ENCODE assay signal across 8 mouse cellular contexts in genomic region chr5:135188214-135188554, GRCm38 (mm10). TPM values are rescaled to one million over a fixed set of nuclear protein-coding genes. Genes with fewer than 3 reads are reported as not detected.
DNase-seq lines count a peak whose midpoint lies in the region; ATAC-seq and TF ChIP-seq lines count a peak whose summit lies in the region.

No protein-coding gene starts in this region.

- H3K36me3 ChIP-seq in embryonic facial prominence, embryonic 11.5 days (replicated peaks; ENCODE audit: control insufficient read depth, insufficient read depth, low read depth, low read length), result peaks cover 3% of the 10 kb centered on the region; the same call in 1 of the 2 replicates
- H3K36me3 ChIP-seq in intestine, embryonic 15.5 days, result no peaks in the 10 kb centered on the region
- H3K36me3 ChIP-seq in neural tube, embryonic 13.5 days, result peaks cover 17% of the 10 kb centered on the region

- H3K4me2 ChIP-seq in embryonic facial prominence, embryonic 11.5 days (ENCODE audit: low read depth, low read length), result peak overlapping the region; percentile 58
- peak overlapping the region; percentile 58 for H3K4me2 ChIP-seq in intestine, embryonic 15.5 days (replicated peaks)
- H3K4me2 ChIP-seq in neural tube, embryonic 13.5 days, result peak overlapping the region; percentile 92

- peak overlapping the region; percentile 100 for H3K9ac ChIP-seq in embryonic facial prominence, embryonic 11.5 days (replicated peaks; ENCODE audit: low read length)
- peak overlapping the region; percentile 99 for H3K9ac ChIP-seq in intestine, embryonic 15.5 days
- H3K9ac ChIP-seq in neural tube, embryonic 13.5 days, result peak overlapping the region; percentile 95

- no peak for TF ChIP-seq POLR2A in lung, adult 2 months (IDR thresholded peaks at IDR 0.05; ENCODE audit: borderline replicate concordance, extremely low read depth, low read depth, low read length)

- TF ChIP-seq CTCF in lung, adult 2 months (IDR thresholded peaks at IDR 0.05; ENCODE audit: insufficient read depth, low read length), result no peak

- WGBS in lung, adult 2 months, result 0% methylated on average over 8 of the region's 8 CpGs
- WGBS in embryonic facial prominence, embryonic 11.5 days, result 3% methylated on average over 8 of the region's 8 CpGs
- WGBS in intestine, embryonic 15.5 days, result under 1% methylated on average over 8 of the region's 8 CpGs
- under 1% methylated on average over 8 of the region's 8 CpGs for WGBS in neural tube, embryonic 13.5 days

- H3K27ac ChIP-seq in embryonic facial prominence, embryonic 11.5 days (replicated peaks; ENCODE audit: low read depth, low read length), result peak overlapping the region; percentile 99; the same call in 1 of the 2 replicates
- H3K27ac ChIP-seq in intestine, embryonic 15.5 days, result peak overlapping the region; percentile 96; the same call in 1 of the 2 replicates
- H3K27ac ChIP-seq in neural tube, embryonic 13.5 days (replicated peaks), result peak overlapping the region; percentile 98

- no peak for DNase-seq in lung, adult 2 months
- DNase-seq in lung, postnatal 36 days, result no peak
- DNase-seq in embryonic facial prominence, embryonic 11.5 days (ENCODE audit: low spot score), result no peak
- no peak for DNase-seq in right cerebral cortex, adult 18-20 months
- no peak for DNase-seq in layer of hippocampus, adult 11-12 months (ENCODE audit: low spot score)

- peak overlapping the region; percentile 87 for H3K4me3 ChIP-seq in lung, adult 2 months (replicated peaks; ENCODE audit: extremely low read depth, low read depth, low read length)
- H3K4me3 ChIP-seq in embryonic facial prominence, embryonic 11.5 days (ENCODE audit: low read depth, low read length), result peak overlapping the region; percentile 100
- peak overlapping the region; percentile 100 for H3K4me3 ChIP-seq in intestine, embryonic 15.5 days (replicated peaks)
- H3K4me3 ChIP-seq in neural tube, embryonic 13.5 days, result peak overlapping the region; percentile 99

- no peak for ATAC-seq in embryonic facial prominence, embryonic 11.5 days (replicated peaks; ENCODE audit: insufficient number of reproducible peaks, low FRiP score, low TSS enrichment, low read depth)
- ATAC-seq in intestine, embryonic 15.5 days, result no peak
- ATAC-seq in neural tube, embryonic 13.5 days (ENCODE audit: low read depth), result no peak
- no peak for ATAC-seq in granulocyte monocyte progenitor cell, adult 5-6 weeks (replicated peaks; ENCODE audit: poor library complexity, severe bottlenecking)

- no peaks in the 10 kb centered on the region for H3K27me3 ChIP-seq in embryonic facial prominence, embryonic 11.5 days (ENCODE audit: control insufficient read depth, insufficient read depth, low read length)
- H3K27me3 ChIP-seq in intestine, embryonic 15.5 days (replicated peaks), result no peaks in the 10 kb centered on the region
- no peaks in the 10 kb centered on the region for H3K27me3 ChIP-seq in neural tube, embryonic 13.5 days

- H3K4me1 ChIP-seq in lung, adult 2 months (ENCODE audit: control insufficient read depth, insufficient read depth, low read length), result peaks cover 12% of the 10 kb centered on the region
- H3K4me1 ChIP-seq in embryonic facial prominence, embryonic 11.5 days (ENCODE audit: control insufficient read depth, insufficient read depth, low read length), result no peaks in the 10 kb centered on the region
- peaks cover 27% of the 10 kb centered on the region for H3K4me1 ChIP-seq in intestine, embryonic 15.5 days (replicated peaks)
- peaks cover 56% of the 10 kb centered on the region for H3K4me1 ChIP-seq in neural tube, embryonic 13.5 days (replicated peaks)

- no peaks in the 10 kb centered on the region for H3K9me3 ChIP-seq in embryonic facial prominence, embryonic 11.5 days (replicated peaks; ENCODE audit: control insufficient read depth, low read length)
- H3K9me3 ChIP-seq in intestine, embryonic 15.5 days, result no peaks in the 10 kb centered on the region
- 0 out of 2 replicates have a peak, but pooled peaks cover 4% of the 10 kb centered on the region for H3K9me3 ChIP-seq in neural tube, embryonic 13.5 days

RNA-seq across cellular contexts. Expression of gene Baz1b, which starts 1.1 kb away (rescaled TPM):
- polyA plus RNA-seq in lung, adult 2 months (2012; rRNA removed), result 22.2 and 23.4 TPM in 2 replicates
- 60.2 and 65.6 TPM in 2 replicates for polyA plus RNA-seq in embryonic facial prominence, embryonic 11.5 days (2014; fragmentation: Nextera tagmentation; extraction: Ambion mirVana)
- polyA plus RNA-seq in intestine, embryonic 15.5 days (2015; fragmentation: Nextera tagmentation; extraction: Ambion mirVana), result 33.1 and 34.1 TPM in 2 replicates
- 32.0 and 35.9 TPM in 2 replicates for polyA plus RNA-seq in neural tube, embryonic 13.5 days (2015; fragmentation: Nextera tagmentation; extraction: Ambion mirVana)
- total RNA-seq in granulocyte monocyte progenitor cell, adult 5-6 weeks (2014; fragmentation: Nextera tagmentation), result 121 and 122 TPM in 2 replicates
- total RNA-seq in granulocyte monocyte progenitor cell, adult 5-6 weeks (2017), result 140 and 147 TPM in 2 replicates

RNA-seq across cellular contexts. Expression of gene Bcl7b, which starts 20.1 kb away (rescaled TPM):
- 37.3 and 42.9 TPM in 2 replicates for polyA plus RNA-seq in lung, adult 2 months (2012; rRNA removed)
- polyA plus RNA-seq in embryonic facial prominence, embryonic 11.5 days (2014; fragmentation: Nextera tagmentation; extraction: Ambion mirVana), result 38.5 and 40.2 TPM in 2 replicates
- 50.2 and 50.3 TPM in 2 replicates for polyA plus RNA-seq in intestine, embryonic 15.5 days (2015; fragmentation: Nextera tagmentation; extraction: Ambion mirVana)
- polyA plus RNA-seq in neural tube, embryonic 13.5 days (2015; fragmentation: Nextera tagmentation; extraction: Ambion mirVana), result 49.2 and 50.0 TPM in 2 replicates
- total RNA-seq in granulocyte monocyte progenitor cell, adult 5-6 weeks (2014; fragmentation: Nextera tagmentation), result 15.8 and 38.5 TPM in 2 replicates
- 20.7 and 36.9 TPM in 2 replicates for total RNA-seq in granulocyte monocyte progenitor cell, adult 5-6 weeks (2017)

RNA-seq across cellular contexts. Expression of gene Tbl2, which starts 38.7 kb away (rescaled TPM):
- 8.1 and 8.3 TPM in 2 replicates for polyA plus RNA-seq in lung, adult 2 months (2012; rRNA removed)
- polyA plus RNA-seq in embryonic facial prominence, embryonic 11.5 days (2014; fragmentation: Nextera tagmentation; extraction: Ambion mirVana), result 20.0 and 20.8 TPM in 2 replicates
- polyA plus RNA-seq in intestine, embryonic 15.5 days (2015; fragmentation: Nextera tagmentation; extraction: Ambion mirVana), result 26.3 and 28.0 TPM in 2 replicates
- polyA plus RNA-seq in neural tube, embryonic 13.5 days (2015; fragmentation: Nextera tagmentation; extraction: Ambion mirVana), result 15.9 and 18.5 TPM in 2 replicates
- total RNA-seq in granulocyte monocyte progenitor cell, adult 5-6 weeks (2014; fragmentation: Nextera tagmentation), result 14.7 and 19.2 TPM in 2 replicates
- 19.1 and 23.0 TPM in 2 replicates for total RNA-seq in granulocyte monocyte progenitor cell, adult 5-6 weeks (2017)
